Mouse (Mus musculus) megakaryocyte, embryonic 14.5 days (primary cell): ENCODE results near the gene Nphp4.

ENCODE experiments used
- FLI1 ChIP-seq: IDR thresholded peaks from 2 replicates; pipeline ENCODE4 v1.6.1; 2012; ENCODE audit warnings: low read length, inconsistent platforms, mixed read lengths
- GATA1 ChIP-seq: IDR thresholded peaks from 3 replicates; pipeline ENCODE4 v1.6.1; 2012; ENCODE audit warnings: mixed read lengths, low read length, inconsistent platforms, borderline replicate concordance

DNA sequence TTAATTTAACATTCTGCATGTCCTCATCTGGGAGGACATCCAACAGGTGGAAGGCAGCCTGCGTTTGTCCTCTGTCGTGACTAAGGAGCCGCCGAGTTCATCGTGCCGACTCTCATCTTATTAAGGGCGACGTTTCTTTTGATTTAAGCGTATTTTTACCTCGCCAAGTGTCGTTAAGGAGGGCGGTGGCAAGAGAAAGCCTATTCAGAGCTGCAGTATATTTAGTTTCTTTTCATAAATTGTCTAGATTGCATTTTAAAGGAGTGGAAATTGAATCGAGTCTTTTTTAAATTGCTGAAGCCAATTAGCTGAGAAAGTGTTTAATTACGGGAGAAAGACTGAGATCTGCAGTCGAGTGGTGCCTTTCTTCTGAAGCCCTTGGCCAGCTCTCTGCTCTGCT is 109.0 kb downstream of the Nphp4 start:
- TF ChIP-seq GATA1 (no peak), FLI1 (no peak)
